Mouse (Mus musculus): ENCODE data around the gene Wdr76. TPM values are rescaled to one million over a fixed set of nuclear protein-coding genes. Genes with fewer than 3 reads are reported as not detected.

The Wdr76 gene
- polyA plus RNA-seq, 1 experiment from 2014 or later, result 3.4 TPM

- no peaks in the 10 kb centered on the region for H3K9me3 ChIP-seq (ENCODE audit: control insufficient read depth, low read length)
- H3K4me2 ChIP-seq (replicated peaks; ENCODE audit: low read depth), result no peak overlapping the region
- no peaks in the 10 kb centered on the region for H3K27me3 ChIP-seq (ENCODE audit: control insufficient read depth, insufficient read depth, low read length)
- DNase-seq (ENCODE audit: low spot score) (no peak), ATAC-seq (ENCODE audit: low FRiP score, low TSS enrichment) (no peak)
- H3K9ac ChIP-seq (ENCODE audit: low read length), result no peak overlapping the region
- H3K4me3 ChIP-seq (ENCODE audit: low read depth, low read length), result no peak overlapping the region
- H3K4me1 ChIP-seq (replicated peaks; ENCODE audit: control insufficient read depth, insufficient read depth), result no peaks in the 10 kb centered on the region
- H3K27ac ChIP-seq (replicated peaks), result no peak overlapping the region
- 37% methylated on average over 12 of the region's 12 CpGs for WGBS
- TF ChIP-seq EP300 (optimal IDR thresholded peaks at IDR 0.05) (no peak), CTCF (IDR thresholded peaks at IDR 0.05; ENCODE audit: low read depth) (no peak)
- no peaks in the 10 kb centered on the region for H3K36me3 ChIP-seq (ENCODE audit: control insufficient read depth, insufficient read depth, low read length)
Observed at GRCm38 (mm10) chr2:121587523-121588308, 81.2 kb downstream of the Wdr76 start.

- Histone ChIP-seq H3K36me3 (ENCODE audit: control insufficient read depth, insufficient read depth, low read length) (no peaks in the 10 kb centered on the region), H3K4me3 (ENCODE audit: low read depth, low read length) (no peak overlapping the region), H3K4me2 (replicated peaks; ENCODE audit: low read depth) (no peak overlapping the region), H3K27me3 (ENCODE audit: control insufficient read depth, insufficient read depth, low read length) (no peaks in the 10 kb centered on the region), H3K27ac (replicated peaks) (no peak overlapping the region), H3K9ac (ENCODE audit: low read length) (no peak overlapping the region; the same call in 1 of the 2 replicates), H3K9me3 (ENCODE audit: control insufficient read depth, low read length) (no peaks in the 10 kb centered on the region), H3K4me1 (replicated peaks; ENCODE audit: control insufficient read depth, insufficient read depth) (no peaks in the 10 kb centered on the region)
- DNase-seq (ENCODE audit: low spot score) (no peak), ATAC-seq (ENCODE audit: low FRiP score, low TSS enrichment) (no peak)
- WGBS, result 39% methylated on average over 4 of the region's 4 CpGs
- TF ChIP-seq EP300 (optimal IDR thresholded peaks at IDR 0.05) (no peak), CTCF (IDR thresholded peaks at IDR 0.05; ENCODE audit: low read depth) (peak; percentile 38)
Observed at GRCm38 (mm10) chr2:121588309-121588694, 81.8 kb downstream of the Wdr76 start.

GRCm38 (mm10) chr2:121594131-121594530, 87.6 kb downstream of the Wdr76 start:
- WGBS, result 37% methylated on average over 3 of the region's 3 CpGs
- no peaks in the 10 kb centered on the region for H3K27me3 ChIP-seq (ENCODE audit: control insufficient read depth, insufficient read depth, low read length)
- TF ChIP-seq CTCF (IDR thresholded peaks at IDR 0.05; ENCODE audit: low read depth) (no peak), EP300 (optimal IDR thresholded peaks at IDR 0.05) (no peak)
- H3K4me3 ChIP-seq (ENCODE audit: low read depth, low read length), result no peak overlapping the region
- peaks cover 4% of the 10 kb centered on the region; the same call in 1 of the 2 replicates for H3K4me1 ChIP-seq (replicated peaks; ENCODE audit: control insufficient read depth, insufficient read depth)
- DNase-seq (ENCODE audit: low spot score), result no peak
- ATAC-seq (ENCODE audit: low FRiP score, low TSS enrichment), result no peak
- H3K9me3 ChIP-seq (ENCODE audit: control insufficient read depth, low read length), result no peaks in the 10 kb centered on the region
- H3K9ac ChIP-seq (ENCODE audit: low read length), result no peak overlapping the region
- H3K36me3 ChIP-seq (ENCODE audit: control insufficient read depth, insufficient read depth, low read length), result no peaks in the 10 kb centered on the region
- H3K27ac ChIP-seq (replicated peaks), result no peak overlapping the region
- H3K4me2 ChIP-seq (replicated peaks; ENCODE audit: low read depth), result no peak overlapping the region

Other genes with a start within 250 kb of the Wdr76 start
- gene Trp53bp1, start 235.3 kb upstream of the Wdr76 start, polyA plus RNA-seq (2015; fragmentation: Nextera tagmentation; extraction: Ambion mirVana), result 9.6 and 10.6 TPM in 2 replicates
- gene Map1a, start 217.1 kb upstream of the Wdr76 start, polyA plus RNA-seq (2015; fragmentation: Nextera tagmentation; extraction: Ambion mirVana), result 1.3 and 2.1 TPM in 2 replicates
- 13.9 and 14.1 TPM in 2 replicates for gene Ppip5k1, start 151.3 kb upstream of the Wdr76 start, polyA plus RNA-seq (2015; fragmentation: Nextera tagmentation; extraction: Ambion mirVana)
- gene Ckmt1, start 149.0 kb upstream of the Wdr76 start, polyA plus RNA-seq (2015; fragmentation: Nextera tagmentation; extraction: Ambion mirVana), result 625 and 652 TPM in 2 replicates
- 0.01 and 0.04 TPM in 2 replicates for gene Strc, start 119.6 kb upstream of the Wdr76 start, polyA plus RNA-seq (2015; fragmentation: Nextera tagmentation; extraction: Ambion mirVana)
- 613 and 617 TPM in 2 replicates for gene Pdia3, start 92.9 kb upstream of the Wdr76 start, polyA plus RNA-seq (2015; fragmentation: Nextera tagmentation; extraction: Ambion mirVana)
- gene Catsper2, start 92.9 kb upstream of the Wdr76 start, polyA plus RNA-seq (2015; fragmentation: Nextera tagmentation; extraction: Ambion mirVana), result 1.0 and 1.3 TPM in 2 replicates
- gene Ell3, start 62.4 kb upstream of the Wdr76 start, polyA plus RNA-seq (2015; fragmentation: Nextera tagmentation; extraction: Ambion mirVana), result 4.9 and 5.4 TPM in 2 replicates
- 416 and 486 TPM in 2 replicates for gene Serf2, start 57.5 kb upstream of the Wdr76 start, polyA plus RNA-seq (2015; fragmentation: Nextera tagmentation; extraction: Ambion mirVana)
- gene Hypk, start 53.4 kb upstream of the Wdr76 start, polyA plus RNA-seq (2015; fragmentation: Nextera tagmentation; extraction: Ambion mirVana), result 75.9 and 82.4 TPM in 2 replicates
- gene Serinc4, start 49.9 kb upstream of the Wdr76 start, polyA plus RNA-seq (2015; fragmentation: Nextera tagmentation; extraction: Ambion mirVana), result 0.11 and 0.16 TPM in 2 replicates
- gene Mfap1b, start 32.7 kb upstream of the Wdr76 start, polyA plus RNA-seq (2015; fragmentation: Nextera tagmentation; extraction: Ambion mirVana), result 25.2 and 27.6 TPM in 2 replicates
- gene Mfap1a, start 58 bp upstream of the Wdr76 start, polyA plus RNA-seq (2015; fragmentation: Nextera tagmentation; extraction: Ambion mirVana), result 11.5 and 12.2 TPM in 2 replicates

Data from stomach, postnatal 0 days (tissue).